Mouse (Mus musculus) liver, postnatal 0 days (tissue): ENCODE measurements around the gene Nucb1. TPM values are rescaled to one million over a fixed set of nuclear protein-coding genes. Genes with fewer than 3 reads are reported as not detected.
A peak's percentile ranks its signal among the peaks of the same experiment; 100 is the strongest.
"Not testable (repeated sequence)": the region's sequence is repeated elsewhere in the genome, so short reads cannot be mapped to it uniquely, and the experiment has no call there.

ENCODE experiments used
- ATAC-seq: fragments of 200-750 bp; cut with Nextera tagmentation; 2 replicates; pipeline ENCODE4 v1.8.0; 2017; ENCODE audit warnings: mild to moderate bottlenecking, moderate library complexity
- DNase-seq: peaks from one replicate; pipeline ENCODE4 v3.0.0-alpha.2; 2016
- H3K27ac ChIP-seq: fragments of 300-500 bp; sonication (generic); 2 replicates; pipeline ENCODE4 v1.5.1; 2014; ENCODE audit warnings: antibody characterized with exemption, moderate library complexity, mild to moderate bottlenecking, low read depth
- H3K27me3 ChIP-seq: fragments of 300-500 bp; sonication (generic); 2 replicates; pipeline ENCODE4 v1.6.1; 2014; ENCODE audit warnings: low read length, control low read depth, mixed read lengths; ENCODE audit not compliant: insufficient read depth
- H3K36me3 ChIP-seq: fragments of 300-500 bp; sonication (generic); replicated peaks from 2 replicates; pipeline ENCODE4 v1.6.1; 2014; ENCODE audit warnings: mild to moderate bottlenecking, control low read depth, low read length, moderate library complexity, mixed read lengths; ENCODE audit not compliant: insufficient read depth
- H3K4me1 ChIP-seq: fragments of 300-500 bp; sonication (generic); 2 replicates; pipeline ENCODE4 v1.6.1; 2014; ENCODE audit warnings: antibody characterized with exemption, mild to moderate bottlenecking, control low read depth; ENCODE audit not compliant: insufficient read depth
- H3K4me2 ChIP-seq: fragments of 300-500 bp; sonication (generic); 2 replicates; pipeline ENCODE4 v1.6.1; 2014; ENCODE audit warnings: low read depth, mild to moderate bottlenecking, low read length, moderate library complexity, mixed read lengths
- H3K4me3 ChIP-seq: fragments of 300-500 bp; sonication (generic); 2 replicates; pipeline ENCODE4 v1.5.1; 2014; ENCODE audit warnings: low read depth, low read length
- H3K9ac ChIP-seq: fragments of 300-500 bp; sonication (generic); replicated peaks from 2 replicates; pipeline ENCODE4 v1.6.1; 2014; ENCODE audit warnings: mild to moderate bottlenecking, moderate library complexity
- H3K9me3 ChIP-seq: fragments of 300-500 bp; sonication (generic); 2 replicates; pipeline ENCODE4 v1.6.1; 2016; ENCODE audit warnings: mild to moderate bottlenecking, control low read depth, low read length, mixed read lengths
- CTCF ChIP-seq: sonication (generic); IDR thresholded peaks from 2 replicates; pipeline ENCODE4 v1.5.1; 2016; ENCODE audit warnings: antibody characterized with exemption, low read depth
- EP300 ChIP-seq: IDR thresholded peaks from 2 replicates; pipeline ENCODE4 v1.6.1; 2016; ENCODE audit warnings: antibody characterized with exemption, low read depth, mild to moderate bottlenecking
- WGBS: fragments of 180-500 bp; shearing (Covaris S2); extraction: QIAGEN DNeasy Blood & Tissue Kit; methylation state at CpG from one replicate; pipeline ENCODE4 v1.1.7; 2014; ENCODE audit not compliant: insufficient replicate concordance; 5-methylcytosine and 5-hydroxymethylcytosine counted together
- polyA plus RNA-seq: library from polyadenylated mRNA; unstranded; fragments of >200 nt; fragmentation: Nextera tagmentation; extraction: Ambion mirVana; gene quantifications from 2 replicates; pipeline ENCODE4 v1.2.1, GENCODE M21; 2015

Nucb1 gene
- polyA plus RNA-seq, 1 experiment from 2014 or later = 103 TPM

DNA sequence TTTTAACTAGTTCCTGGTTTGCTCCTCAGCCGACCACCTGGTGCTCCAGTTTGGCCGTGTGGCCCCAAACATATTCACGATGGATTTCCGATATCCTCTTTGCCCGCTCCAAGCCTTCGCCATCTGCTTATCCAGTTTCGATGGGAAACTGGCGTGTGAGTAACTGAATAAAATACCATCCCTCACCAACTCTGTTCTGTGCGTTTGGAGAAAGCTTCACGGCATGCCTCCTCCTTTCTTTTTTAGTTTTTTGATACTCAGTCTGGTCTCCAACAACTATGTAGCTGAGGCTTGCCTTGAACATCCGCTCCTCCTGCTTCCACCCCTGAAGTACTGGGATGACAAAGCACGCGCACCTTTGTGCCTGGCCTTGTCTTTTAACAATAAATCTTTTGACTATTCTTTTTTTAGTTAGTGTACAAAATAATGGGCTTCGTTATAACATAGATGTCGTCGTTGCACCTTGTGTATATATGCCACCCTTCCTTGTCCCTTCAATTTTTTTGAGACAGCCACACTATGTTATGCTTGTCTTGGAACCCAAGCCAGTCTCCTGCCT, 12.1 kb upstream of the Nucb1 start:
- Histone ChIP-seq H3K27ac (peak overlapping the region; percentile 68; the same call in 1 of the 2 replicates), H3K9me3 (no peaks in the 10 kb centered on the region), H3K4me2 (peak overlapping the region; percentile 82), H3K27me3 (no peaks in the 10 kb centered on the region), H3K4me3 (peak overlapping the region; percentile 86), H3K36me3 (peaks cover 23% of the 10 kb centered on the region), H3K9ac (peak overlapping the region; percentile 66), H3K4me1 (peaks cover 27% of the 10 kb centered on the region)
- TF ChIP-seq EP300 = no peak
- TF ChIP-seq CTCF = no peak
- 54% methylated on average over 16 of the region's 16 CpGs for WGBS
- no peak for ATAC-seq
- no peak for DNase-seq

DNA sequence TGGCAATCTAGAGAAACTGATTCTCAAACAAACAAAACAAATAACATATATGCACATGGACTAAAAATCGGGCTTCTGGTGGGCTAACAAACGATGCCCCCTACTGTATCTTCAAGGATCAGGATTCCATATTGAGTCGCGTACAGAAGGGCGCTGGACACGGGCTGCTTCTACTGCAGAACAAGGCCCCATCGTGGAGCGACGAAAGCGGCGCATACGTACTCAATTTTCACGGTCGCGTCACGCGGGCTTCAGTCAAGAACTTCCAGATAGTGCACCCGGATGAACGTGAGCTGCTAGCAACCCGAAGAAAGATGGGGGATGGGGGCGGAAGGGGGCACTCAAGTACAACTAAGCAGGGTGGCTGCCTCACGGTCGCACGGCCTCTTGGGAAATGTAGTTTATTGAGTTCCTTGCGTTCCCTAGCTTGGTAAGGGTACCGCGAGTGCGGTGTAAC, 11.6 kb upstream of the Nucb1 start:
- WGBS = under 1% methylated on average over 28 of the region's 28 CpGs
- no peak for ATAC-seq
- no peak; the same call in 1 of the 2 replicates for TF ChIP-seq EP300
- TF ChIP-seq CTCF = peak; percentile 44
- no peaks in the 10 kb centered on the region for H3K27me3 ChIP-seq
- peak overlapping the region; percentile 66 for H3K9ac ChIP-seq
- DNase-seq = peak; percentile 84
- H3K27ac ChIP-seq = peak overlapping the region; percentile 76
- no peaks in the 10 kb centered on the region for H3K9me3 ChIP-seq
- peak overlapping the region; percentile 82 for H3K4me2 ChIP-seq
- peaks cover 27% of the 10 kb centered on the region for H3K4me1 ChIP-seq
- peak overlapping the region; percentile 86 for H3K4me3 ChIP-seq
- H3K36me3 ChIP-seq = peaks cover 23% of the 10 kb centered on the region

GRCm38 (mm10) chr7:45520605-45521004, 10.4 kb upstream of the Nucb1 start:
- WGBS = 87% methylated on average over 7 of the region's 7 CpGs
- ATAC-seq (no peak), DNase-seq (no peak)
- H3K9ac ChIP-seq = no peak overlapping the region
- no peak overlapping the region for H3K27ac ChIP-seq
- peaks cover 23% of the 10 kb centered on the region for H3K36me3 ChIP-seq
- H3K27me3 ChIP-seq = no peaks in the 10 kb centered on the region
- peaks cover 31% of the 10 kb centered on the region for H3K4me1 ChIP-seq
- no peaks in the 10 kb centered on the region for H3K9me3 ChIP-seq
- TF ChIP-seq CTCF (0 out of 2 replicates have a peak, but pooled peaks have one; percentile 1), EP300 (no peak)
- H3K4me3 ChIP-seq = no peak overlapping the region
- no peak overlapping the region for H3K4me2 ChIP-seq

GRCm38 (mm10) chr7:45519345-45520120, 9.3 kb upstream of the Nucb1 start:
- Histone ChIP-seq H3K4me2 (no peak overlapping the region), H3K9me3 (no peaks in the 10 kb centered on the region), H3K4me1 (peaks cover 34% of the 10 kb centered on the region), H3K27ac (no peak overlapping the region), H3K27me3 (no peaks in the 10 kb centered on the region), H3K9ac (no peak overlapping the region), H3K4me3 (no peak overlapping the region), H3K36me3 (peaks cover 21% of the 10 kb centered on the region)
- DNase-seq (no peak), ATAC-seq (no peak)
- TF ChIP-seq CTCF = no peak
- no peak for TF ChIP-seq EP300
- WGBS = 60% methylated on average over 8 of the region's 8 CpGs

- Histone ChIP-seq H3K9ac (no peak overlapping the region), H3K27me3 (no peaks in the 10 kb centered on the region)
- 88% methylated on average over 16 of the region's 16 CpGs for WGBS
Measured at GRCm38 (mm10) chr7:45518618-45519017, 8.4 kb upstream of the Nucb1 start.

DNA sequence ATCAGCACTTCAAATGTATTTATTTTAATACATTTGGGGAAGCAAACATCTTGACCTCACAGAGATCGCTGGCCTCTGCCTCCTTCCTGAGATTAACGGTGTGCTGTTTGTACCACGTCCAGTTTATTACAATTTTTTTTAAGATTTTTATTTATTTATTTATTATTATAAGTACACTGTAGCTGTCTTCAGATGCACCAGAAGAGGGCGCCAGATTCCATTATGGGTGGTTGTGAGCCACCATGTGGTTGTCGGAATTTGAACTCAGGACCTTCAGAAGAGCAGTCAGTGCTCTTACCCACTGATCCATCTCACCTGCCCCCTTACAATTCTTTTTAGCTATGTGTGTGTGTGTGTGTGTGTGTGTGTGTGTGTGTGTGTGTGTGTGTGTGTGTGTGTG, 6.6 kb upstream of the Nucb1 start:
- H3K4me1 ChIP-seq = peaks cover 22% of the 10 kb centered on the region
- not testable (repeated sequence) for H3K36me3 ChIP-seq, ATAC-seq, H3K9ac ChIP-seq, H3K27ac ChIP-seq, H3K4me3 ChIP-seq, H3K27me3 ChIP-seq, DNase-seq, H3K4me2 ChIP-seq, H3K9me3 ChIP-seq
- TF ChIP-seq CTCF = peak; percentile 51
- WGBS = 53% methylated on average over 5 of the region's 5 CpGs

More at GRCm38 (mm10) chr7:45518618-45519017, 8.4 kb upstream of the Nucb1 start:
- DNase-seq = no peak
- H3K27ac ChIP-seq = no peak overlapping the region
- H3K4me2 ChIP-seq = no peak overlapping the region
- ATAC-seq = no peak
- no peaks in the 10 kb centered on the region for H3K9me3 ChIP-seq
- H3K4me1 ChIP-seq = peaks cover 31% of the 10 kb centered on the region
- no peak for TF ChIP-seq CTCF
- no peak for TF ChIP-seq EP300
- no peak overlapping the region for H3K4me3 ChIP-seq
- peaks cover 15% of the 10 kb centered on the region for H3K36me3 ChIP-seq
